Mouse (Mus musculus): Measurements from ENCODE around the gene Dand5. TPM values are rescaled to one million over a fixed set of nuclear protein-coding genes. Genes with fewer than 3 reads are reported as not detected.

Gene Dand5
- polyA plus RNA-seq, 1 experiment: 2.2 TPM

DNA sequence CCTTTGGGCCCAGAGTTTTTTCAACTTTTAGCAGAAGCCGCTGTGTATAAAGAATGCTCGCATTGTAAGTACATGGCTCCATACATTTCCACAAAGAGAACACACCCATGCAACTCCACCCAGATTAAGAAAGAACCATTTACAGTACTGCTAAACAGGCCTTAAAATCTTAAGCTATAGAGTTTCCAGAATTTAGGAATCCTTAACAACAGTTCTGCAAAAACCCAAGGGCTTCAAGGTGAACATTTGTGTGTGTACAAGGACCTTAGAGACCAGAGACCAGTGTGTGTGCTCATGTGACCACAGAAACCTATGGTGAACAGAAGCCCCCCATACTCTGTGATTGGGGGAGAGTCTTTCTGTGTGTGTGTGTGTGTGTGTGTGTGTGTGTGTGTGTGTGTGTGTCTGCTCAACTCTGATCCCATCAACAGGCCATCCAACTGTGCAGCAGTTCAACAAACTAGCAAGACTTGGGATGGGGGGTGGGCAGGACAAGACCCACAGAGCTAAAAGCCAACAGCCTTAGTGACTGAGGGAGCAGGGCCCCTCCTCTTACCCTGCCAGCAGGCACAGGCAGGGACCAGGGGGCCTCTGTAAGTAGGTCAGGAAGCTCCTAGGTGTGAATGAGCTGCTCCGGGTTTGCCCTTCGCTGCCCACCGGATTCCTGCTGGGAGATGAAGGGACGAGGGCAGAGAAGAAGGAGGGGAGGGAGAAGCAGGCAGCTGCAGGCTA, 41.5 kb downstream of the Dand5 start:
- H3K4me3 ChIP-seq (replicated peaks; ENCODE audit: control insufficient read depth, low read depth, low read length): no peak overlapping the region
- H3K4me1 ChIP-seq (ENCODE audit: control insufficient read depth, insufficient read depth, low read length): no peaks in the 10 kb centered on the region
- 91% methylated on average over 6 of the region's 6 CpGs for WGBS
- no peak overlapping the region for H3K27ac ChIP-seq (ENCODE audit: control insufficient read depth, insufficient read depth, low read depth, low read length, poor library complexity)
- TF ChIP-seq POLR2A (IDR thresholded peaks at IDR 0.05; ENCODE audit: borderline replicate concordance, control insufficient read depth, low read depth, low read length) (no peak), CTCF (IDR thresholded peaks at IDR 0.05; ENCODE audit: control insufficient read depth, insufficient read depth, low read length) (no peak)

DNA sequence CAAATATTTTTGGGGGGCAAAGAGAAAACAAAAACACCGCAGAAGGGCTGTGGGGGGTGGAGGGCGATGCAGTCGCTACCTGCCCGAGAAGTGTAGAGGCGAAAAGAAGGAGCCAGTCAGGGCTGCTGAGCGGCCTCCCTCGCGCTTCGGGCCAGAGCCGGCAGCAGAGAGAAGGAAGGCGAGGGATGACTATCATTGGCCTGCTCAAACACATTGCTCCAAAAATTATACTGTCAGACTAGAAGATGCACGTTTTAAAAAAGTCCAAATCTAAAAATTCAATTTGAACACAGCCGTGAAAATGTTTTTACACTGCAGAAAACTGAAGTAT, 42.4 kb downstream of the Dand5 start:
- no peak for TF ChIP-seq POLR2A (IDR thresholded peaks at IDR 0.05; ENCODE audit: borderline replicate concordance, control insufficient read depth, low read depth, low read length)
- no peak for TF ChIP-seq CTCF (IDR thresholded peaks at IDR 0.05; ENCODE audit: control insufficient read depth, insufficient read depth, low read length)
- Histone ChIP-seq H3K4me1 (ENCODE audit: control insufficient read depth, insufficient read depth, low read length) (peaks cover 2% of the 10 kb centered on the region), H3K27ac (ENCODE audit: control insufficient read depth, insufficient read depth, low read depth, low read length, poor library complexity) (no peak overlapping the region), H3K4me3 (replicated peaks; ENCODE audit: control insufficient read depth, low read depth, low read length) (no peak overlapping the region)
- WGBS: 93% methylated on average over 13 of the region's 13 CpGs

DNA sequence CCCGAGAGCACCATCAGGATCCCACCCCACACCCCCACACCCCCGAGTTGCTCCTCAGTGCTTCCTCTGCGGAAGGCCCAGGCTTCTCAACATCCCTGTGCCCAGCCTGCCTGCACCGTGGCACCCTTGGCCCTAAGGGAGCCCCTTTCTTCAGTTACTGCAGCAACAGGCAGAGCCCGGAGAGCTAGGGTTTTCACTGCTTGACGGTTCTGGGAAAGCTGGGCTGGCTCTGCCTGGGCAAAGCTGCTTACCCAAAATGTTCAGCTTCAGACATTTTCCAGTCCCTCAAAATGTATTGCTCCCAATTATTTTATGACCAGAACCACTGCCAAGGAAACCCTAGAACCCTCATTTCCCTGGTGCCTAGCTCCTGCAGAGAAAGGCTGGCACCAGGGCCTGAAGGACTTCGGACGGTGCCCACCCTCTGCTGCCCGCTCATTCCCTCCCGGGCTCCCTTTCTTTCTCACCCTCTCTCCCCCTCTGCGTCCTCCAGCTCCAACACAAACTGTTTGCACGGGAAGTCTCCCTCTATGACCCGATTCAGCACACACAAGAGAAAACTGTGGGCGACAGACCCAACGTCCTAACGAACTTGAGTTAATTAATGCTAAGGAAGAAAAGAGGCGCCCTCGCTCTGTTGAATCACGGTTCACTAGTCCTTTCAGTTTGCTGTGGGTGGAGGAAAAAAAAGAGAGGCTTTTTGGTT, 43.0 kb downstream of the Dand5 start:
- TF ChIP-seq CTCF (IDR thresholded peaks at IDR 0.05; ENCODE audit: control insufficient read depth, insufficient read depth, low read length) (no peak), POLR2A (IDR thresholded peaks at IDR 0.05; ENCODE audit: borderline replicate concordance, control insufficient read depth, low read depth, low read length) (no peak)
- no peak overlapping the region for H3K4me3 ChIP-seq (replicated peaks; ENCODE audit: control insufficient read depth, low read depth, low read length)
- peaks cover 2% of the 10 kb centered on the region for H3K4me1 ChIP-seq (ENCODE audit: control insufficient read depth, insufficient read depth, low read length)
- WGBS: 89% methylated on average over 19 of the region's 19 CpGs
- no peak overlapping the region for H3K27ac ChIP-seq (ENCODE audit: control insufficient read depth, insufficient read depth, low read depth, low read length, poor library complexity)

DNA sequence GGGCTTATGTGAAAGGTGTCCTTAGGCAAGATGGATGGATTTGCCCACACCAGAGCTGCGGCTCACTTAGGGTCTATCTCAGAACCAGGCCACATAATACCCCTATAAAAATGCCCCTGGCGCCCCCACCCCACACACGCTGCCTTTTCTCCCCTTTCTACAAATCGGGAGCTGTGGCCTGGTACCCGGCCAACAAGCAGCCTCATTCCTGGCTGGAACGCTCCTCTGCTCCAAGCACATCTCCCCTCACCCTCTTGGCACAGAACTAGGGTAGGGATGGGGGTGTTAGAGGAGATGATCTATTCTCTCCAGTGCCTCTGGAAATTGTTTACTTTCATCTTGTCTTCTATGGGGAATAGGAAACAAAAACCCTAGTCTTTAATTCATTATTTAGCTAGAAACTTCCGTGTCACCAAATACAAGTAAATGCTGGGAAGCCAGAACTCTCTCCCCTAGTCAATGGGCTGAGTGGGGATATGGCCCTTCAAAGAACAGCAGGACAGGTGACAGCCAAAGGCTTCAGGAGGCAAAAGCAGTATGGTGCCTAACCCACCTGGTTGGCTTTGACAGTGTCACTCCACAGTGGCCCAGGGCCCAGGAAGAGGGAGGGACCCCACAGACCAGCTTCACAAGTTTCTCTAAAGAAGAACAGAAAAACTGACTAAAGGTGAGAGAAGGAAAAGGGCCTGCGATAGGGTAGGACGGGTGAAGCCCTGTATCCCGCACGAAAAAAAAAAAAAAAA, 43.8 kb downstream of the Dand5 start:
- Histone ChIP-seq H3K27ac (ENCODE audit: control insufficient read depth, insufficient read depth, low read depth, low read length, poor library complexity) (no peak overlapping the region), H3K4me1 (ENCODE audit: control insufficient read depth, insufficient read depth, low read length) (peaks cover 2% of the 10 kb centered on the region), H3K4me3 (replicated peaks; ENCODE audit: control insufficient read depth, low read depth, low read length) (no peak overlapping the region)
- WGBS: 88% methylated on average over 11 of the region's 11 CpGs
- no peak for TF ChIP-seq POLR2A (IDR thresholded peaks at IDR 0.05; ENCODE audit: borderline replicate concordance, control insufficient read depth, low read depth, low read length)
- TF ChIP-seq CTCF (IDR thresholded peaks at IDR 0.05; ENCODE audit: control insufficient read depth, insufficient read depth, low read length): no peak

DNA sequence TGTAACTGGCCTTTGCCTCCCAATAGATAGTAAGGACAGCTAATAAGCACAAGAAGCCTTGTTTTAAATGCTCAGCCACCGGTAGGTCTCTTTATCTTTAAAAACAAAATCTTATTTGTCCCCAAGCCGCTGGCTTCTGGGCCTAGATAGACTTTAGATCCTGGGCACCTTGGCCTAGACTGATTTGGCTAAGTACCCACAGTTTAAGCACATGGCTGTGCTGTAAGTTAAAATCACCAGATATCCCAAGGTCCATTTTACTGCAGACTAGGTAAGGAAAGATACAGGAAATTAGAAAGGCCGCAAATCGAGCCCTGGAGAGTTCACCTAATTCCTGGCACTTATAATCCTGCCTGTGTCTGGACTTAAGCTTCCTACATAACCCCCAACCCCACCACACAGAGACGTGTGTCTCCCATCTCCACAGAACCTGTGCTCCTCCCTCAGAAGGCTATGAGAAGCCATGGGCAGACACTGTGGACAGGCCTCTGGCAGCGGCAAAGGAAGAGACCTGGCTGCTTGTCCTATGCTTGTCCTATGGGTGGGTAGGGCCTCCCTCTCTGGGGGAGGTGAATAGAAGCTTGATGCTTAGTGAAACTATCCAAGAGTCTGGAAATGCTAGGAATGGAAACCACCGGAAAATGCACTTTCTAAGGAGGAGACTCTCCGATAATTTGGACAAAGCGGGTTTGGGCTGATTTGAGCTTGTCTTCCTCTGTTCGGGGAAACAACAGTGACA, 44.6 kb downstream of the Dand5 start:
- Histone ChIP-seq H3K4me3 (replicated peaks; ENCODE audit: control insufficient read depth, low read depth, low read length) (no peak overlapping the region), H3K27ac (ENCODE audit: control insufficient read depth, insufficient read depth, low read depth, low read length, poor library complexity) (no peak overlapping the region), H3K4me1 (ENCODE audit: control insufficient read depth, insufficient read depth, low read length) (peaks cover 2% of the 10 kb centered on the region)
- WGBS: 76% methylated on average over 10 of the region's 10 CpGs
- TF ChIP-seq CTCF (IDR thresholded peaks at IDR 0.05; ENCODE audit: control insufficient read depth, insufficient read depth, low read length) (no peak), POLR2A (IDR thresholded peaks at IDR 0.05; ENCODE audit: borderline replicate concordance, control insufficient read depth, low read depth, low read length) (no peak)

DNA sequence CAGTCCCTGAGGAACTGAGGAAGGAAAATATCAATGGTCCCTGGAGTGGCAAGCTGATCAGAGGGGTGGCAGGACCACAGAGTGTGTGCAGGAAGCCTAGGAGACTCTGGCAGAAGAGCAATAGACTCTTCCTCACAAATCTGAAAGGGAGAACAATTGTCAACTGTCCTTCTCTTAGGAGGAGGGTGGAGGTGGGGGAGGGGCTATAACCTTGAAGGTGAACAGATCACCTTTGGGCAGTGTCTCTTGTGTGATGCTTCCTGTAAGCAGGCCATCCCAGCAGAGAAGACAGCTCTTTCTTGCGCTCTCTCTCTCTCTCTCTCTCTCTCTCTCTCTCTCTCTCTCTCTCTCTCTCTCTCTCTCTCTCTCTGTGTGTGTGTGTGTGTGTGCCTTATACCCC, 46.1 kb downstream of the Dand5 start:
- Histone ChIP-seq H3K27ac (ENCODE audit: control insufficient read depth, insufficient read depth, low read depth, low read length, poor library complexity) (no peak overlapping the region), H3K4me1 (ENCODE audit: control insufficient read depth, insufficient read depth, low read length) (peaks cover 2% of the 10 kb centered on the region), H3K4me3 (replicated peaks; ENCODE audit: control insufficient read depth, low read depth, low read length) (no peak overlapping the region)
- TF ChIP-seq POLR2A (IDR thresholded peaks at IDR 0.05; ENCODE audit: borderline replicate concordance, control insufficient read depth, low read depth, low read length) (no peak), CTCF (IDR thresholded peaks at IDR 0.05; ENCODE audit: control insufficient read depth, insufficient read depth, low read length) (no peak)
- 75% methylated on average over 1 of the region's 1 CpGs for WGBS

DNA sequence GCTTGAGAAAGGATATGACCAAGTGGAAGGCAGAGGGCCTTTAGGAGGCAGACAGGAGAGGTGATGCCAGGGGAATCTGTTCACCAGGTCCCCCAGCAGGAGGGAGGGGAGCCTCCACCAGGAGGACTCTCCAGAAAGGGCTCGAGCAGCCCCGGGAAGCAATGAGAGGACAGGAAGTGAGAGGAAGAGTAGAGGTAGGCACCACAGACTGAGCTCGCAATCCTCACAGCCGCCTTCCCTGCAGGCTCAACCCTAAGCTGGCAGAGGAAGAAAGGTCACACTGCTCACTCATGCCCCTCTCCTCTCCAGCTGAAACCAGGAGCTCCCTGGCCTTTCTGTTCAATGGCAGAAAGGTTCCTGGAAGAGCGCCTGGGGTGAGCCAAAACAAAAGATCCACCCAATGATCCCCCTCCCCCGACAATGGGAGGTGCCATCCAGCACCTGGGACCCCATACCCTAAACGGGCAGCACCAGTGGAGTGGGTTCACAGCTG, 47.0 kb downstream of the Dand5 start:
- Histone ChIP-seq H3K4me3 (replicated peaks; ENCODE audit: control insufficient read depth, low read depth, low read length) (no peak overlapping the region), H3K4me1 (ENCODE audit: control insufficient read depth, insufficient read depth, low read length) (peaks cover 2% of the 10 kb centered on the region), H3K27ac (ENCODE audit: control insufficient read depth, insufficient read depth, low read depth, low read length, poor library complexity) (no peak overlapping the region)
- TF ChIP-seq POLR2A (IDR thresholded peaks at IDR 0.05; ENCODE audit: borderline replicate concordance, control insufficient read depth, low read depth, low read length) (no peak), CTCF (IDR thresholded peaks at IDR 0.05; ENCODE audit: control insufficient read depth, insufficient read depth, low read length) (no peak)
- 46% methylated on average over 7 of the region's 7 CpGs for WGBS

All from bone marrow, adult 2 months (tissue).